In genomic region chr2:158243129-158243870, GRCm38 (mm10) we compare ENCODE assay signal across 10 mouse cellular contexts. TPM values are rescaled to one million over a fixed set of nuclear protein-coding genes. Genes with fewer than 3 reads are reported as not detected.
DNase-seq lines count a peak whose midpoint lies in the region; ATAC-seq and TF ChIP-seq lines count a peak whose summit lies in the region.
"Had no signal": no experiment of that assay in that cellular context is flagged by ENCODE, and none has a peak within 500 bp of the region (broad histone marks: within the 10 kb centered on the region; RNA-seq: fewer than 3 reads in every experiment).

No protein-coding gene starts in this region.

- no peak for TF ChIP-seq POLR2A in lung, adult 2 months (IDR thresholded peaks at IDR 0.05; ENCODE audit: borderline replicate concordance, extremely low read depth, low read depth, low read length)

- H3K4me1 ChIP-seq in lung, adult 2 months (ENCODE audit: control insufficient read depth, insufficient read depth, low read length): peaks cover 7% of the 10 kb centered on the region
- peaks cover 8% of the 10 kb centered on the region; the same call in 1 of the 2 replicates for H3K4me1 ChIP-seq in stomach, embryonic 16.5 days (ENCODE audit: control insufficient read depth, insufficient read depth, low read length)

- WGBS in lung, adult 2 months: 50% methylated on average over 18 of the region's 18 CpGs
- WGBS in stomach, embryonic 16.5 days: 71% methylated on average over 18 of the region's 18 CpGs

- peak; percentile 33 for ATAC-seq in stomach, embryonic 16.5 days (ENCODE audit: insufficient read depth, low FRiP score)
- no peak for ATAC-seq in CD4-positive, CD25-positive, alpha-beta regulatory T cell, adult 4 months
- no peak for ATAC-seq in megakaryocyte progenitor cell, adult 5-6 weeks (replicated peaks; ENCODE audit: poor library complexity)

- H3K27ac ChIP-seq in stomach, embryonic 16.5 days (ENCODE audit: low read length): peak overlapping the region; percentile 31; the same call in 1 of the 2 replicates
- H3K27ac ChIP-seq: embryonic facial prominence, embryonic 15.5 days had no signal

- H3K27me3 ChIP-seq in stomach, embryonic 16.5 days (ENCODE audit: control insufficient read depth, insufficient read depth, low read length): no peaks in the 10 kb centered on the region
- H3K27me3 ChIP-seq: embryonic facial prominence, embryonic 15.5 days had no signal

- no peaks in the 10 kb centered on the region for H3K36me3 ChIP-seq in stomach, embryonic 16.5 days (ENCODE audit: control insufficient read depth, insufficient read depth, low read length)
- H3K36me3 ChIP-seq: embryonic facial prominence, embryonic 15.5 days had no signal

- no peaks in the 10 kb centered on the region for H3K9me3 ChIP-seq in stomach, embryonic 16.5 days (replicated peaks; ENCODE audit: control insufficient read depth, low read length)
- H3K9me3 ChIP-seq: embryonic facial prominence, embryonic 15.5 days had no signal

- H3K4me3 ChIP-seq in lung, adult 2 months (replicated peaks; ENCODE audit: extremely low read depth, low read depth, low read length): no peak overlapping the region
- no peak overlapping the region for H3K4me3 ChIP-seq in stomach, embryonic 16.5 days (replicated peaks; ENCODE audit: low read length)
- H3K4me3 ChIP-seq: embryonic facial prominence, embryonic 15.5 days had no signal

- no peak for TF ChIP-seq CTCF in lung, adult 2 months (IDR thresholded peaks at IDR 0.05; ENCODE audit: insufficient read depth, low read length)

- peak; percentile 25 to 46 for DNase-seq in lung, adult 18-20 months
- no peak for DNase-seq in lung, adult 2 months
- DNase-seq in gastrocnemius, adult 18-20 months (ENCODE audit: low spot score): peak; percentile 50
- peak; percentile 30 to 61 for DNase-seq in left cerebral cortex, adult 9 months (ENCODE audit: low spot score in 2 of 2)
- DNase-seq in MN1 (ENCODE audit: low spot score): no peak

- H3K4me2 ChIP-seq in stomach, embryonic 16.5 days (ENCODE audit: low read depth, low read length): no peak overlapping the region
- H3K4me2 ChIP-seq: embryonic facial prominence, embryonic 15.5 days had no signal

- H3K9ac ChIP-seq in stomach, embryonic 16.5 days (ENCODE audit: low read length): no peak overlapping the region
- H3K9ac ChIP-seq: embryonic facial prominence, embryonic 15.5 days had no signal

RNA-seq across cellular contexts. Expression of gene D630003M21Rik, which starts 14.3 kb away (rescaled TPM):
- polyA plus RNA-seq in lung, adult 2 months (2012; rRNA removed): 1.9 and 2.0 TPM in 2 replicates
- 1 to 10 TPM; 1.2 to 1.7 TPM for total RNA-seq in gastrocnemius, adult 18-20 months (2021)
- 4.7 and 5.4 TPM in 2 replicates for polyA plus RNA-seq in stomach, embryonic 16.5 days (2015; fragmentation: Nextera tagmentation; extraction: Ambion mirVana)
- not detected for polyA plus RNA-seq in CD4-positive, CD25-positive, alpha-beta regulatory T cell, adult 4 months (2017; shearing (Covaris generic))
- not detected in 2 replicates for total RNA-seq in megakaryocyte progenitor cell, adult 5-6 weeks (2015)
- total RNA-seq in megakaryocyte progenitor cell, adult 5-6 weeks (2017): 0.04 TPM in 1 of 2 replicates, not detected in the other

RNA-seq across cellular contexts. Expression of gene Bpi, which starts 14.6 kb away (rescaled TPM):
- not detected in 2 replicates for polyA plus RNA-seq in lung, adult 2 months (2012; rRNA removed)
- not detected for total RNA-seq in gastrocnemius, adult 18-20 months (2021)
- polyA plus RNA-seq in stomach, embryonic 16.5 days (2015; fragmentation: Nextera tagmentation; extraction: Ambion mirVana): not detected in 2 replicates
- not detected for polyA plus RNA-seq in CD4-positive, CD25-positive, alpha-beta regulatory T cell, adult 4 months (2017; shearing (Covaris generic))
- total RNA-seq in megakaryocyte progenitor cell, adult 5-6 weeks (2015): 0.12 TPM in 1 of 2 replicates, not detected in the other
- not detected in 2 replicates for total RNA-seq in megakaryocyte progenitor cell, adult 5-6 weeks (2017)
- total RNA-seq: layer of hippocampus, adult 18-20 months had no signal
- polyA plus RNA-seq: embryonic facial prominence, embryonic 15.5 days had no signal

Comparison
In these comparisons a context has a peak if more than half of its experiments do, and no peak if none do; other contexts are left out.
1. DNase-seq: peak in lung, adult 18-20 months (2 of 2), gastrocnemius, adult 18-20 months (single experiment) and left cerebral cortex, adult 9 months (2 of 2); none in lung, adult 2 months (single experiment) and MN1 (single experiment).